Mouse (Mus musculus) stomach, embryonic 14.5 days (tissue): ENCODE results near the gene Psmc4. TPM values are rescaled to one million over a fixed set of nuclear protein-coding genes. Genes with fewer than 3 reads are reported as not detected.

ENCODE experiments used
- ATAC-seq: fragments of 200-750 bp; cut with Nextera tagmentation; 2 replicates; pipeline ENCODE4 v1.8.0; 2017; ENCODE audit warnings: low read depth, moderate TSS enrichment; ENCODE audit not compliant: insufficient number of reproducible peaks, insufficient read depth, low FRiP score
- H3K27ac ChIP-seq: fragments of 300-500 bp; sonication (generic); 2 replicates; pipeline ENCODE4 v1.5.1; 2014; ENCODE audit warnings: mild to moderate bottlenecking, low read length, moderate library complexity, mixed read lengths
- H3K27me3 ChIP-seq: fragments of 300-500 bp; sonication (generic); 2 replicates; pipeline ENCODE4 v1.6.1; 2014; ENCODE audit warnings: low read length, control low read depth, mixed read lengths; ENCODE audit not compliant: control insufficient read depth, insufficient read depth
- H3K36me3 ChIP-seq: fragments of 300-500 bp; sonication (generic); 2 replicates; pipeline ENCODE4 v1.6.1; 2014; ENCODE audit warnings: mild to moderate bottlenecking, control low read depth, low read length, moderate library complexity, mixed read lengths; ENCODE audit not compliant: control insufficient read depth, insufficient read depth
- H3K4me1 ChIP-seq: fragments of 300-500 bp; sonication (generic); 2 replicates; pipeline ENCODE4 v1.6.1; 2014; ENCODE audit warnings: low read length, control low read depth, mixed read lengths; ENCODE audit not compliant: control insufficient read depth, insufficient read depth
- H3K4me2 ChIP-seq: fragments of 300-500 bp; sonication (generic); replicated peaks from 2 replicates; pipeline ENCODE4 v1.6.1; 2014; ENCODE audit warnings: low read depth, low read length, control low read depth
- H3K4me3 ChIP-seq: fragments of 300-500 bp; sonication (generic); 2 replicates; pipeline ENCODE4 v1.5.1; 2014; ENCODE audit warnings: low read depth, low read length, control low read depth
- H3K9ac ChIP-seq: fragments of 300-500 bp; sonication (generic); replicated peaks from 2 replicates; pipeline ENCODE4 v1.6.1; 2014; ENCODE audit warnings: low read depth, mild to moderate bottlenecking, control low read depth, low read length, moderate library complexity, mixed read lengths
- H3K9me3 ChIP-seq: fragments of 300-500 bp; sonication (generic); 2 replicates; pipeline ENCODE4 v1.6.1; 2016; ENCODE audit warnings: low read depth, low read length, control low read depth; ENCODE audit not compliant: control insufficient read depth
- WGBS: fragments of 180-500 bp; shearing (Covaris S2); extraction: QIAGEN DNeasy Blood & Tissue Kit; methylation state at CpG from one replicate; pipeline ENCODE4 v1.1.7; 2014; 5-methylcytosine and 5-hydroxymethylcytosine counted together
- polyA plus RNA-seq: library from polyadenylated mRNA; unstranded; fragments of >200 nt; fragmentation: Nextera tagmentation; extraction: Ambion mirVana; gene quantifications from 2 replicates; pipeline ENCODE4 v1.2.1, GENCODE M21; 2014

The Psmc4 gene
- polyA plus RNA-seq: 276 and 283 TPM in 2 replicates

DNA sequence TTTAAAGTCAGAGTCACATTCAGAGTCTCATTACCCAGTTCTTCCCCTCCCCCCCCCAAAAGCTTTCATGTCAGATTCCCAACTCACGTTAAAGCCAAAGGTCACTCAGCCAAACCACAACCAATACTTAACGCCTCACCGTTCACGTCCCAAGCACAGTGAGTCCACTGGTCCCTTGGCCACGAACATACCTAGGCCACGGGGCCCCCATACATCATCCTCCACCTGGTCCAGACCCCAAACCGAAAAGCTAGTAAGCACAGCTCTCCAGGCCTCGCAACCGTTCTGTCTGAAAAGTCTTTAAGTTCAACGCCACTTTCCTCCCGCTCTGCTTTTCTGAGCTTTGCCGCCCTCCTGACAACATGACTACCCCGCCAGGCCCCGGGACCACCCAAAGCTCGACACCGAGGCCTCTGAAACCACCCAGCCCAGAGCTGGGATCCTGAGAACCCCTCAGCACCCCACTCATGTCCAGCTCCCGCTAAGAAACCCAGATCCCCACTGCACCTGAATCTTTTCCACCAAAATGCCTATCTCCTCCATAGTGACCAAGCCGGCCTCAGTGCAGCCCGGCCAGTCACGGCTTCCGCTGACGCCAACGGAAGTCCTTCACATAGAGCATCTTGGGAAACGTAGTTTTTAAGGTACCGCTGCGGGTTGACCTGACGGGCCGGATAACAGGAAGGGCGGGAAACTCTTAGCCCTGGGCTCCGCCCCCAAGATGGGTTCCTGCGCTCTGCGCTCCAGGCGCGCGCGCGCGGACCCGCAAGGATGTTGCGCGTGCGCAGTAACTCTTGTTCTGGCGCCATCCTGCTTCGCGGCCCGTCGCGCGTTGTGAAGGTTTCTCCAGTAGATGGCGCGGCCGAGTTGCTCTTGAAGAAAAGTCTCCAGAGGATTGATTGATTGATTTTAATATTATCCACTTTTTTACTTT lies at the start of gene Psmc4:
Gene Psmc4 (minus strand): TSS at position 626 of the 934 bp plus-strand sequence.
- Histone ChIP-seq H3K27ac (no peak within 1 kb of the TSS; the same call in 1 of the 2 replicates), H3K27me3 (no peaks in the 10 kb centered on the region)
- peak; percentile 97 for ATAC-seq

DNA sequence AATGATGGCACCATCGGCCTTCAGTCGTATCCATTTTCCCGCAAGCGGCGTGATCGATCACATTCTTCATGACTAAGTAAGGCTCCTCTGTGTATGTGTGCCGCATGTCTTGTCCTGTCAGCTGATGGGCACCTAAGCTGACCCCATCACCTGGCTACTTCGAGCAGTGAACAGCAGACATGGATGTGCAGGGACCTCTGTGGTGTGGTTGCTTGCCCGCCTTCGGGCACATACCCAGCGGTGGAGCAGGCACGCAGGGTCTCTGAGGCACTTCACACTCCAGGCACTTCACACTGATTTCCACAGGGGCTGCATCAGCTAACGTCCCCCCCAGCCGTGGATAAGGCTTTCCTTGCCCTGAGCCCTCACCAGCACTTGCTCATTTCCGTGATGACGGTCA lies 49.2 kb upstream of the Psmc4 start:
- no peak for ATAC-seq
- Histone ChIP-seq H3K4me1 (no peaks in the 10 kb centered on the region), H3K27ac (no peak overlapping the region), H3K4me3 (no peak overlapping the region), H3K9ac (no peak overlapping the region), H3K4me2 (no peak overlapping the region), H3K36me3 (no peaks in the 10 kb centered on the region), H3K9me3 (peaks cover 5% of the 10 kb centered on the region; the same call in 1 of the 2 replicates), H3K27me3 (no peaks in the 10 kb centered on the region)
- WGBS: 92% methylated on average over 16 of the region's 16 CpGs

More for the DNA sequence above, at the start of gene Psmc4:
- WGBS: under 1% methylated on average over 52 of the region's 52 CpGs
- Histone ChIP-seq H3K4me2 (peak within 1 kb of the TSS; percentile 68), H3K36me3 (peaks cover 33% of the 10 kb centered on the region), H3K4me3 (peak within 1 kb of the TSS; percentile 83), H3K4me1 (peaks cover 10% of the 10 kb centered on the region; the same call in 1 of the 2 replicates), H3K9ac (peak within 1 kb of the TSS; percentile 68), H3K9me3 (no peaks in the 10 kb centered on the region)

DNA sequence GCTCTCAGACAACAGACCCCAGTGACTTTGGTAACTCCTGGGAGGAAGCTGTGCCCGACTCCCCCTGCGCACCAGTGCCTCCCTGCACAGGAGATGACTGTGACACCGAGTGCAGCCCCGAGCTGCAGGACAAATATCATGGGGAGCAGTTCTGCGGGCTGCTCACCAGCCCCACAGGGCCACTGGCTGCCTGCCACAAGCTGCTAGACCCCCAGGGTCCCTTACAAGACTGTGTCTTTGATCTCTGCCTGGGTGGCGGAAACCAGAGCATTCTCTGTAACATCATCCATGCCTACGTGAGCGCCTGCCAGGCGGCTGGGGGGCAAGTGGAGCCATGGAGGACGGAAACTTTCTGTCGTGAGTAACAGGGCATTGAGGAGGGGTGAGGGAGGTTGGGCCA lies 43.6 kb upstream of the Psmc4 start:
- no peak for ATAC-seq
- H3K27me3 ChIP-seq: no peaks in the 10 kb centered on the region

DNA sequence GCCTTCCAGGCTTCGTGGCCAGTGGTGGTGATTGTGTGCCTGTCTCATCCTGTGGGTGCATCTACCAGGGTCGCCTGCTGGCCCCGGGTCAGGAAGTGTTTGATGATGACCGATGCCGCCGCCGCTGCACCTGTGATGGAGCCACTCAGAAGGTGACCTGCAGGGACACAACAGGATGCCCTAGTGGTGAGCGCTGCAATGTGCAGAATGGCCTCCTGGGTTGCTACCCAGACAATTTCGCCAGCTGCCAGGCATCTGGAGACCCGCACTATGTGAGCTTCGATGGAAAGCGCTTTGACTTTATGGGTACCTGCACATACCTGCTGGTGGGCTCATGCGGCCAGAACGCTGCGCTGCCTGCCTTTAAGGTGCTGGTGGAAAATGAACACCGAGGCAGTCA lies 36.3 kb upstream of the Psmc4 start:
- H3K36me3 ChIP-seq: no peaks in the 10 kb centered on the region
- WGBS: 79% methylated on average over 16 of the region's 16 CpGs
- H3K9me3 ChIP-seq: no peaks in the 10 kb centered on the region
- H3K27ac ChIP-seq: no peak overlapping the region
- no peaks in the 10 kb centered on the region for H3K4me1 ChIP-seq
- H3K4me2 ChIP-seq: no peak overlapping the region
- no peaks in the 10 kb centered on the region for H3K27me3 ChIP-seq
- H3K9ac ChIP-seq: no peak overlapping the region
- H3K4me3 ChIP-seq: no peak overlapping the region
- no peak for ATAC-seq

More for the DNA sequence above, 43.6 kb upstream of the Psmc4 start:
- Histone ChIP-seq H3K4me3 (no peak overlapping the region), H3K9me3 (no peaks in the 10 kb centered on the region; the same call in 1 of the 2 replicates), H3K36me3 (no peaks in the 10 kb centered on the region), H3K27ac (no peak overlapping the region), H3K4me2 (no peak overlapping the region), H3K4me1 (no peaks in the 10 kb centered on the region), H3K9ac (no peak overlapping the region)
- WGBS: 56% methylated on average over 11 of the region's 11 CpGs

DNA sequence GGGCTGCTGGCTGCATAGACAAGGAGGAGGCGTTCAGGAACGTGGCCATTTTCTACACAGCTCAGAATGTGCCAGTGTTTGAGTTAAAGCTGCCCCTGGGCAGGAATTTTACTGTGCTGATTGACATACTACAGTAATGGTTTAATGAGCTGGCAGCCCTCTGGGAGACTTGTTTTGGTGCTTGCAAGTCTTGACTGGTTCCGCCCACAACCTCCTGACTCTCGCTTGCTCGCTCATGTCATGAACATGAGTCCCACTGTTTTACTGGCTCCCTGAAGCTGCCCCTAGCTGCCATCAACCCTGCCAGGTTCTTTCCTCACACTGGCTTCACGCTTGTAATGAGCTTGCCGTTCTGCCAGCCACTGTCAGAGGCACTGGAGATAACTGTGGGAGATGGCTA lies 34.3 kb upstream of the Psmc4 start:
- Histone ChIP-seq H3K4me2 (no peak overlapping the region), H3K27ac (no peak overlapping the region)

DNA sequence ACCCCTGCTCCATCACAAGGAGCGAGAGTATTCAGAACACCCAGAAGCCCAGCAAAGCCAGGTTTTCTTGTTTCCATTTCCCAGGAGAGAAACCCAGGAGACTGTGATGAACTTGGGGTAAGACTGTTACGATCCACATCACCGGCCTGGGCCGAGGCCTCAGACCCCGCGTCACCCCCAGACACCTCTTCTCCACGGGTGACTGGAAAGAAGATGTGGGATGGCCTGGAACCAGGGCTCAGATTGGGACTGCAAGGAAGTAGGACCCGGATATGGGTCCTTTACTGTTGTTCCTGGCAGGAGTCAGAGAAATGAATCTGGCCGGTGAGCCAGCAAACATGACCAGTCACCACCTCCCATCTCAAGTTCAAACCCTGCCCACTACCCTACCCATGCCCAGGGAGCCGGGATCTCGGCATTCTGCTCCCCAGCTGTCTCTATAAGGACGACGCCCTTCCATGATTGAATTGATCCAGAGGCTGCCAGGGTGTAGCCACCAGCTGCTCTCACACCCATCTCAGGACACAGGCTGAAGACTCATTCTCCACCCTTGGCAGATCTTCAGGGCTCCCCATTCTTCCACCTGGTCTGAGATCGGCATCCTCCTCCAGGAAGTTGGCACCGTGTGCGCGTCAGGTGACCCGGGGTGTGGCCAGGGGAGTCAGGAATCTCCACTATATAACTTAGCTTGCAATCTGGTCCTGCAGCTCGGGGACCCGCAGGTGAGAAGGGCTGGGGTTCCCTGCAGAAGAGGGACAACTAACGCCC lies 20.8 kb upstream of the Psmc4 start, which contains the start of gene Fcgbp:
Gene Fcgbp (plus strand): TSS at position 706 of the 768 bp plus-strand sequence.
- no peak within 1 kb of the TSS for H3K9ac ChIP-seq
- no peak within 1 kb of the TSS for H3K4me3 ChIP-seq
- H3K4me2 ChIP-seq: no peak within 1 kb of the TSS
- H3K36me3 ChIP-seq: no peaks in the 10 kb centered on the region
- 80% methylated on average over 21 of the region's 21 CpGs for WGBS
- no peak within 1 kb of the TSS for H3K27ac ChIP-seq
- H3K27me3 ChIP-seq: no peaks in the 10 kb centered on the region
- no peaks in the 10 kb centered on the region for H3K4me1 ChIP-seq
- ATAC-seq: no peak
- no peaks in the 10 kb centered on the region for H3K9me3 ChIP-seq

More for the DNA sequence above, 34.3 kb upstream of the Psmc4 start:
- no peak overlapping the region for H3K9ac ChIP-seq
- WGBS: 77% methylated on average over 7 of the region's 7 CpGs
- no peaks in the 10 kb centered on the region for H3K36me3 ChIP-seq
- H3K9me3 ChIP-seq: no peaks in the 10 kb centered on the region
- H3K4me3 ChIP-seq: no peak overlapping the region
- no peaks in the 10 kb centered on the region for H3K4me1 ChIP-seq
- no peaks in the 10 kb centered on the region for H3K27me3 ChIP-seq
- no peak for ATAC-seq

DNA sequence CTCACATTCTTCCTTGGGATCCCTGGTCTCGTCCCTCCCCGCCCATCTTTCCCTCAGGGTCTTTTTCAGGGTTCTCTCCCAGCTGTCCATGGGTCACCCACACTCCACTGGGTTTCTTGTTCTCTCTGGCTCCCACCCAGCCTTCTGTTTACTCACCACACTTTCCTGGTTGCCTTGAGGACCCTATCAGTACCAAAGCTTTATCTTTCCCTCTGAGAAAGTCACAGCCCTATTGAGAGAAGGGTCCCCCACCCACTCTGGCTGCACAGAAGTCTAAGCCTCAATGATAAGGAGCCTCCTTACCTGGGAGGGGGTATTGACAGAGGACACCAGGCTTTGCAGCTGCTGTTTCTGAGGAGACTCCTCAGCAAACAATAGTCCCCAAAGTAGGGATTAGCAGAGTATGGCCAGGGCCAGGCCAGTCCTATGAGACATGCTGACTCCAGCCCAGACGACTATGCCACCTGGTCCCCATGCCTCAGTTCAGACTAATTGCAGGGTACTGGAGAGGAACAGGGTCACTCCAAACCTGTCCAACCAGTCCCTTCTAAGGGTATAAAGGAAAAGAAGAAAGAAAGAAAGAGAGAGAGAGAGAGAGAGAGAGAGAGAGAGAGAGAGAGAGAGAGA lies 19.8 kb upstream of the Psmc4 start:
- 48% methylated on average over 3 of the region's 3 CpGs for WGBS
- H3K4me1 ChIP-seq: no peaks in the 10 kb centered on the region
- no peaks in the 10 kb centered on the region for H3K27me3 ChIP-seq
- no peak overlapping the region for H3K4me3 ChIP-seq
- peak; percentile 91 for ATAC-seq
- H3K36me3 ChIP-seq: no peaks in the 10 kb centered on the region
- peak overlapping the region; percentile 53; the same call in 1 of the 2 replicates for H3K27ac ChIP-seq
- H3K9me3 ChIP-seq: no peaks in the 10 kb centered on the region
- H3K9ac ChIP-seq: no peak overlapping the region
- H3K4me2 ChIP-seq: no peak overlapping the region

DNA sequence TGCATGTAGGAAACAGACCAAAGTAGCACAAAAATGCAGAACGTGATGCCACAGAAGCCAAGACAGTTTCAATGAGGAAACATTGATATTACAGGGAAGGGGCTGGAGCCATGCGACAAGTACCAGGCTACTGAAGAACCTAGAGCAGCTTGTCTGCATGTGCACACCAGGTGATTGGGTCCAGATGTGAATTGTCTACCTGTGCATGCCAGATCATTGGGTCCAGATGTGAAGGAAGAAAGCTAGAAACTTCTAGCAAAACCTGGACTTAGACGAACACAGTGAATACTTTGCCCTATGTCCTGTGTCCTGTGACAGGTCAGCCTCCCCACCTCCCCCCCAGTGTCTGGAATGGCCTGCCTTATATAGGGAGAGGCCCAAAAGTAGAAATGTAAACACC lies 18.8 kb upstream of the Psmc4 start:
- Histone ChIP-seq H3K4me1 (no peaks in the 10 kb centered on the region), H3K36me3 (no peaks in the 10 kb centered on the region), H3K9me3 (no peaks in the 10 kb centered on the region), H3K27ac (no peak overlapping the region), H3K4me3 (no peak overlapping the region), H3K4me2 (no peak overlapping the region), H3K27me3 (no peaks in the 10 kb centered on the region), H3K9ac (no peak overlapping the region)
- no peak for ATAC-seq
- WGBS: 63% methylated on average over 3 of the region's 3 CpGs
